Mouse (Mus musculus) colon, adult 2 months (tissue): ENCODE measurements around the gene Adamtsl1. TPM values are rescaled to one million over a fixed set of nuclear protein-coding genes. Genes with fewer than 3 reads are reported as not detected.

ENCODE experiments used
- polyA plus RNA-seq: library from polyadenylated mRNA; depleted of rRNA; stranded (reverse); fragments of >200 nt; gene quantifications from 2 replicates; pipeline ENCODE4 v1.2.3, GENCODE M21; 2012; rRNA removed

Adamtsl1 gene
- polyA plus RNA-seq, result 4.4 and 6.0 TPM in 2 replicates

DNA sequence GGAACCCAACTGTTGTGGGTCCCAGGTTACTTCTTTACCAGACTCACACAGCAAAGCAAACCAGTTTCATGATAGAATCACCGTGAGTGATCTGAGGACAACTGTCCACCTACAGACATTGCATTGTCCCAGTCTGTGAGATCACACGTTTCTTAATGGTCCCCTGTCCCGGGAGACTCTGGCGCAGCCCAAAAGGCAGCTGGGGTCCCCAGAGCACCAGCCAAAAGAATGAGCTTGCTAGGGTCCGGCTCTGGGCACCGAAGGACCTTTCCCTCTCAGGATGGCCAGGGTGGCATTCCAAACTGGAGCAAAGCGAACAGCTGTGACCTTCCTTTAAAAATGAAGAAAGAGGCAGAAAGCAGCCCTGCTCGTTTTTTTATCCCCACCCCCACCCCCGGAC, at the start of gene Adamtsl1:
Gene Adamtsl1 (plus strand): TSS at position 381 of the 400 bp plus-strand sequence.

